Mouse (Mus musculus) brain, embryonic 14.5 days (tissue): ENCODE data around the gene Slc39a1.

ENCODE experiments used
- CTCF ChIP-seq: fragments of 200-500 bp; IDR thresholded peaks from 2 replicates; pipeline ENCODE4 v1.5.1; 2012; ENCODE audit warnings: inconsistent platforms, mild to moderate bottlenecking, moderate library complexity, borderline replicate concordance; ENCODE audit not compliant: insufficient read depth, insufficient read length; ENCODE audit errors: extremely low read depth
- POLR2A ChIP-seq: fragments of 200-500 bp; IDR thresholded peaks from 2 replicates; pipeline ENCODE4 v1.6.1; 2012; ENCODE audit warnings: mild to moderate bottlenecking, inconsistent platforms, borderline replicate concordance; ENCODE audit not compliant: poor library complexity, insufficient read depth, insufficient read length, severe bottlenecking; ENCODE audit errors: extremely low read depth

GRCm38 (mm10) chr3:90203619-90204018, 44.4 kb upstream of the Slc39a1 start:
- TF ChIP-seq POLR2A (no peak), CTCF (no peak)
